Mouse (Mus musculus): Measurements from ENCODE around the gene Sez6.

GRCm38 (mm10) chr11:77970718-77971117 is 40.1 kb downstream of the Sez6 start:
- TF ChIP-seq CHD2 (IDR thresholded peaks at IDR 0.05; ENCODE audit: low read depth, low read length) (no peak), ZNF384 (IDR thresholded peaks at IDR 0.05; ENCODE audit: low read depth, low read length) (no peak), MAFK (IDR thresholded peaks at IDR 0.05; ENCODE audit: insufficient read depth, low read depth, low read length) (no peak)
